Mouse (Mus musculus) thymus, adult 2 months (tissue): ENCODE measurements around the gene Pigz.

Experiments
- CTCF ChIP-seq: fragments of 200-500 bp; IDR thresholded peaks from 2 replicates; pipeline ENCODE4 v1.5.1; 2012; ENCODE audit warnings: mild to moderate bottlenecking, control low read depth, low read length, moderate library complexity, borderline replicate concordance; ENCODE audit not compliant: control insufficient read depth, poor library complexity, insufficient read depth; ENCODE audit errors: extremely low read depth
- POLR2A ChIP-seq: fragments of 200-500 bp; IDR thresholded peaks from 2 replicates; pipeline ENCODE4 v1.6.1; 2012; ENCODE audit warnings: mild to moderate bottlenecking, low read length, control low read depth, moderate library complexity; ENCODE audit not compliant: control insufficient read depth, poor library complexity, insufficient read depth; ENCODE audit errors: extremely low read depth

- TF ChIP-seq CTCF (no peak), POLR2A (no peak)
These were observed 40.1 kb upstream of the Pigz start for GRCm38 (mm10) chr16:31893396-31894141.
